Mouse (Mus musculus): ENCODE data around the gene Irf2bpl. TPM values are rescaled to one million over a fixed set of nuclear protein-coding genes. Genes with fewer than 3 reads are reported as not detected.

The Irf2bpl gene
- polyA plus RNA-seq, 1 experiment from 2014 or later: 55.7 TPM

GRCm38 (mm10) chr12:86897769-86898273 lies 13.2 kb upstream of the Irf2bpl start:
- H3K36me3 ChIP-seq: no peaks in the 10 kb centered on the region
- peak overlapping the region; percentile 99 for H3K27ac ChIP-seq
- WGBS: 64% methylated on average over 7 of the region's 7 CpGs
- no peaks in the 10 kb centered on the region for H3K9me3 ChIP-seq
- no peak overlapping the region for H3K4me3 ChIP-seq (replicated peaks)
- peaks cover 76% of the 10 kb centered on the region for H3K4me1 ChIP-seq (replicated peaks)
- H3K9ac ChIP-seq (replicated peaks): no peak overlapping the region
- peak overlapping the region; percentile 65 for H3K4me2 ChIP-seq
- ATAC-seq (ENCODE audit: insufficient number of reproducible peaks, insufficient read depth, low FRiP score, low TSS enrichment, low read depth): no peak
- no peaks in the 10 kb centered on the region for H3K27me3 ChIP-seq

- Histone ChIP-seq H3K4me2 (peak overlapping the region; percentile 65), H3K9ac (replicated peaks) (no peak overlapping the region), H3K27ac (peak overlapping the region; percentile 99), H3K36me3 (no peaks in the 10 kb centered on the region), H3K9me3 (no peaks in the 10 kb centered on the region), H3K4me3 (replicated peaks) (no peak overlapping the region), H3K4me1 (replicated peaks) (peaks cover 84% of the 10 kb centered on the region), H3K27me3 (no peaks in the 10 kb centered on the region)
- no peak for ATAC-seq (ENCODE audit: insufficient number of reproducible peaks, insufficient read depth, low FRiP score, low TSS enrichment, low read depth)
- 40% methylated on average over 7 of the region's 7 CpGs for WGBS
Measured at GRCm38 (mm10) chr12:86896921-86897512, 12.4 kb upstream of the Irf2bpl start.

- H3K4me2 ChIP-seq: peak overlapping the region; percentile 65
- 17% methylated on average over 7 of the region's 7 CpGs for WGBS
- H3K36me3 ChIP-seq: no peaks in the 10 kb centered on the region
- no peaks in the 10 kb centered on the region for H3K9me3 ChIP-seq
- peak overlapping the region; percentile 99 for H3K27ac ChIP-seq
- 0 out of 2 replicates have a peak overlapping the region, but pooled peaks have one; percentile 23 for H3K9ac ChIP-seq (replicated peaks)
- peaks cover 90% of the 10 kb centered on the region for H3K4me1 ChIP-seq (replicated peaks)
- 0 out of 2 replicates have a peak overlapping the region, but pooled peaks have one; percentile 0 for H3K4me3 ChIP-seq (replicated peaks)
- ATAC-seq (ENCODE audit: insufficient number of reproducible peaks, insufficient read depth, low FRiP score, low TSS enrichment, low read depth): no peak
- no peaks in the 10 kb centered on the region for H3K27me3 ChIP-seq
Measured at GRCm38 (mm10) chr12:86896441-86896890, 11.9 kb upstream of the Irf2bpl start.

- Histone ChIP-seq H3K4me2 (peak overlapping the region; percentile 65), H3K27me3 (no peaks in the 10 kb centered on the region), H3K9me3 (no peaks in the 10 kb centered on the region), H3K4me3 (replicated peaks) (peak overlapping the region; percentile 33; the same call in 1 of the 2 replicates), H3K4me1 (replicated peaks) (peaks cover 93% of the 10 kb centered on the region), H3K9ac (replicated peaks) (no peak overlapping the region), H3K36me3 (no peaks in the 10 kb centered on the region), H3K27ac (peak overlapping the region; percentile 99)
- 32% methylated on average over 4 of the region's 4 CpGs for WGBS
- ATAC-seq (ENCODE audit: insufficient number of reproducible peaks, insufficient read depth, low FRiP score, low TSS enrichment, low read depth): no peak
Measured at GRCm38 (mm10) chr12:86895703-86896409, 11.3 kb upstream of the Irf2bpl start.

DNA sequence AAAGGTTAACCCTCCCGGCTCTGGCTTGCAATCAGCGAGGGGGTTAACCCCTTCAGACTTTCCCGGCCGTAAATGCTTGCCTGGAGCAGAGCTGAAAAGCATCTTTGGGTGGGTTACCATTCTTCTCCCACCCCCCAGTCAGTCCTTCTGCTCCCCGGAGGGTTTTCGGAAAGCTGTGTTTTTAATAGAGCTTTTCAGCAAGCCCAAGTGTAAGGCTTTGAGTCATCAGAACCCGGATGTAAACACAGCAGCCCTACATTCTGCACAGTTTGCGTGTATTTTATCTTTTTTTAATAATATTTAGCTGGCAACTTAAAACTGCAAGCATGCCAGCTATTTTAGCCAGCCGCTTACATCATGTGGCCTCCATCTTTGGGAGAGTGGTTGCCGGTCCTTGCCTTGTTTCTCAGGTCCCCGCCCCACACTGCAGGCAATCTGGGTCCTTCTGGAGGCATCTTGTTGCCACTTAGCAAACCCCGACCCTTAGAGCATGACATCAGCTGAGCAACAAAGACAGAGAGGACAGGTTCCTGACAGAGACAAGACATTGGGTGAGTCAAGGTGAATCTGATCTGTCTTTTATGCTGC lies 10.3 kb upstream of the Irf2bpl start:
- Histone ChIP-seq H3K4me2 (peak overlapping the region; percentile 65), H3K9me3 (no peaks in the 10 kb centered on the region), H3K4me1 (replicated peaks) (peaks cover 93% of the 10 kb centered on the region), H3K36me3 (no peaks in the 10 kb centered on the region), H3K27ac (peak overlapping the region; percentile 99), H3K27me3 (no peaks in the 10 kb centered on the region), H3K4me3 (replicated peaks) (peak overlapping the region; percentile 33), H3K9ac (replicated peaks) (no peak overlapping the region)
- WGBS: under 1% methylated on average over 12 of the region's 12 CpGs
- peak; percentile 43; the same call in 1 of the 2 replicates for ATAC-seq (ENCODE audit: insufficient number of reproducible peaks, insufficient read depth, low FRiP score, low TSS enrichment, low read depth)

GRCm38 (mm10) chr12:86894184-86894839 lies 9.7 kb upstream of the Irf2bpl start:
- under 1% methylated on average over 22 of the region's 26 CpGs for WGBS
- Histone ChIP-seq H3K4me2 (peak overlapping the region; percentile 65), H3K27me3 (no peaks in the 10 kb centered on the region), H3K9me3 (no peaks in the 10 kb centered on the region), H3K27ac (peak overlapping the region; percentile 99), H3K4me1 (replicated peaks) (peaks cover 93% of the 10 kb centered on the region), H3K36me3 (no peaks in the 10 kb centered on the region), H3K4me3 (replicated peaks) (peak overlapping the region; percentile 33), H3K9ac (replicated peaks) (peak overlapping the region; percentile 28)
- peak; percentile 89 for ATAC-seq (ENCODE audit: insufficient number of reproducible peaks, insufficient read depth, low FRiP score, low TSS enrichment, low read depth)

DNA sequence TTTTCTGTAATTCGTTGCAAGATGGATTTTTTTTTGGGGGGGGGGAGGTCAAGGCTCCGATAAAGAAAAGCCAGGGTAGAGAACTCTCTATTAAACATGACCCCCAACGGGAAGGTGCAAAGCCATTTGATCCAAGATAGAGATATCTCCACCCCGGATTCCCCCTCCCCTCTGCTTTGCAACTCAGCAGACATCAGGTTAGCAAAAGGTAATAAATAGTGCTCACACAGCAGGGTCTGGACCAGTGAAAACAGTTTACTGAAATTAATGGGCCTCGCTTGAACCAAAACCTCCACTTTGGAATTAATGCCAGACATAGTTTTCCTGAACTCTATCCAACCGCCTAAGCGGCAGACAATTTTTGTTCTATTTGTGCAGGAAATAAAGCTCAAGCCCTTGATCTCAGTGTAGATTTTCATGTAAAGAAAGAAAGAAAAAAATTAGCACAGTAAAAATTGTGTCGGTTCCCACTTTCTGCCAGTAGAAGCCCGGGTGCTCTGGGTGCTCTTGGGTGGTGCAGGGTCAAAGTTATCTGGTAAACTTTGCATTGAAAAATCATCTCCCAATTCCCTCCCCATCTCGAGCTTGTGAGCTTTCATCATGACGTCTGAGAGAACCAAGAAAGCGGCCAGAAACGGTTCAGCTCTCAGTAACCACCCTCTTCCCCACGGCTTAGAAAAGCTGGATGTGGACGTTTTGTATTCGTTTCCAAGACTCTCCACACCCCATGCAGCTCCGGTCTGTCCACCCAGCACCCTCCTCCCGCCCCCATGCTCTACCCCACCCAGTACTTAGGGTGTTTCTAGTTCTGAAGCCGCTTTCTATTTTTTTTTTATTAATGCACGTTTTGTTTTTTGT lies 9.0 kb upstream of the Irf2bpl start:
- H3K36me3 ChIP-seq: no peaks in the 10 kb centered on the region
- peak overlapping the region; percentile 35 for H3K9ac ChIP-seq (replicated peaks)
- ATAC-seq (ENCODE audit: insufficient number of reproducible peaks, insufficient read depth, low FRiP score, low TSS enrichment, low read depth): no peak
- no peaks in the 10 kb centered on the region for H3K27me3 ChIP-seq
- peak overlapping the region; percentile 65 for H3K4me2 ChIP-seq
- H3K27ac ChIP-seq: peak overlapping the region; percentile 99
- no peaks in the 10 kb centered on the region for H3K9me3 ChIP-seq
- H3K4me1 ChIP-seq (replicated peaks): peaks cover 93% of the 10 kb centered on the region
- H3K4me3 ChIP-seq (replicated peaks): peak overlapping the region; percentile 39
- under 1% methylated on average over 20 of the region's 20 CpGs for WGBS

DNA sequence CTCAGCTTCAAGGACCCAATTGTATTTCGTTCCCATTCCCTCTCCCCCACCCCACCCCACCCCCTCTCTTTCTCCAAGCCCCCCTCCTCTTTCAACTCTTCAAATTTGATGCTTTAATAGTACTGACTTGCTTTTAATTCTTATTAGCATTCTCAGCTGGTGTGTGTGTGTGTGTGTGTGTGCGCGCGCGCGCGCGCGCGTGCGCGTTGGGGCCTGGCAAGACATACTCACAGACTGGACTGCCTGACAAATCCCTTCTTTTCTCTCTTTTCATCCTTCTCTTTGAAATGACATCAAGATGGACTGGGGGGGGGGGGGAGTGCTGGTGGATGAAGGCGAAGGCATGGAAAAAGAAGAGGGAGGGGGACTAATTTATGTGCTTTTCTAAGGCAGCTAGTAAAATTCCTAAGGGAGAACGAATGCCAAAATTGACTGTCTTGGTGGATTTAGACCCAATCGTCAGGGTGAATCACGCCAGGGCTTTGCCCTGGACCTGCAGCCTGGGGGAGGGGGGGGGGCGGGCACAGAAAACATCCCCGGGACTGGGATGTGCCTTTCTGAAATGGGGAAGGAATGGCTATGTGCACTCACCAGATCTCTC lies 8.2 kb upstream of the Irf2bpl start:
- peak overlapping the region; percentile 35; the same call in 1 of the 2 replicates for H3K9ac ChIP-seq (replicated peaks)
- no peaks in the 10 kb centered on the region for H3K36me3 ChIP-seq
- WGBS: under 1% methylated on average over 18 of the region's 18 CpGs

DNA sequence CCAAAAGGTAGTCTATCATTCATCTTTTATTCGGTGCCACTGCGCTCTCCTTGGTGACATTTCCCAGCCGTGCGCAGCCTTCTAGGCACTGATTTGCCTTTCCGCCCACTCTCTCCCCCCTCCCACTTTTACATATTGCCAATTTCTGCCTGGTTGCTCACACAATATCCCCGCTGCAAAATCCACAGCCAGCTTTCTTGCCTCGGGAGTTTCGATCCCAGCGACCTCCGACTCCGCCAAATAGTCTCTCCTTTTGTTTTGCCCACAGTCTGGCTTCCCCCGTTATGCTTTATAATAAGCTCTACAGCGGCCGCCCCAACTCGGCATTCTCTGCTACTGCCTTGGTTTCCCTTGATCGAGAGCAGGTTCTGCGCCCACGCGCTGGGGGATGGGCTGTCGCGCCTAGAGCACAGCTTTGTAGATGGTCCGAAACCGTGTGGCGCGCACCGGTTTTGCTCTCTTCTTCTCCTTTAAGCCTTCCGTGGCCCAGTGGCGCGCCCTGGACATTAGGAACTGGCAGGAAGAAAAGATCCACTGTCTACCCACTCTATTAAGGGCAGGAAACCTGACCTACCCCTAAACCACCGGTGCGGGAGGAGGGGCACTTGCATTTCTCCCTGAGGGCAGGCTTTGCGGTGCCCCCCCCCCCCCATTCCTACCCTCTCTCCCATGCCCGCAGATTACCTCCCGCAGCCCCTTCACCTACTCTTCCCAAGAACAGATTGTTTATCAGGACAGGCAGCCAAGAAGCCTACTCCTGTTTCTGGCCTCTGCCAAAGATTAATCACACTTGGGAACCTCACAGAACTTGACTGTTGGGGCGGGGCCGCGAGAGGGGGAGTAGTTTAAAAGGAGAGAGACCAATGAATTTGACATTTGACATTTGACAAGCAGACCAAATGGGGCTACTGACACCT lies 7.4 kb upstream of the Irf2bpl start:
- Histone ChIP-seq H3K9me3 (no peaks in the 10 kb centered on the region), H3K27me3 (no peaks in the 10 kb centered on the region), H3K4me1 (replicated peaks) (peaks cover 92% of the 10 kb centered on the region), H3K27ac (peak overlapping the region; percentile 99), H3K9ac (replicated peaks) (peak overlapping the region; percentile 53), H3K4me3 (replicated peaks) (peak overlapping the region; percentile 39), H3K36me3 (no peaks in the 10 kb centered on the region), H3K4me2 (peak overlapping the region; percentile 65)
- no peak for ATAC-seq (ENCODE audit: insufficient number of reproducible peaks, insufficient read depth, low FRiP score, low TSS enrichment, low read depth)
- under 1% methylated on average over 37 of the region's 37 CpGs for WGBS

More for the DNA sequence above, 8.2 kb upstream of the Irf2bpl start:
- Histone ChIP-seq H3K4me2 (peak overlapping the region; percentile 65), H3K4me3 (replicated peaks) (peak overlapping the region; percentile 39), H3K27me3 (no peaks in the 10 kb centered on the region), H3K4me1 (replicated peaks) (peaks cover 93% of the 10 kb centered on the region), H3K27ac (peak overlapping the region; percentile 99), H3K9me3 (no peaks in the 10 kb centered on the region)
- no peak for ATAC-seq (ENCODE audit: insufficient number of reproducible peaks, insufficient read depth, low FRiP score, low TSS enrichment, low read depth)
